Mouse (Mus musculus) liver, adult 2 months (tissue): ENCODE measurements around the gene Crhr1. TPM values are rescaled to one million over a fixed set of nuclear protein-coding genes. Genes with fewer than 3 reads are reported as not detected.
A peak's percentile ranks its signal among the peaks of the same experiment; 100 is the strongest.

Experiments
- DNase-seq: peaks from one replicate; pipeline ENCODE4 v3.0.0-alpha.2; 2011; ENCODE audit warnings: low read depth, low spot score; ENCODE audit errors: extremely low read depth
- H3K27ac ChIP-seq: fragments of 200-500 bp; replicated peaks from 2 replicates; pipeline ENCODE4 v1.5.1; 2012; ENCODE audit warnings: low read depth, mild to moderate bottlenecking, control low read depth, inconsistent platforms, low read length; ENCODE audit not compliant: insufficient read depth
- H3K27me3 ChIP-seq: fragments of 200-500 bp; 2 replicates; pipeline ENCODE4 v1.6.1; 2012; ENCODE audit warnings: mild to moderate bottlenecking, moderate library complexity, low read length, inconsistent platforms; ENCODE audit not compliant: control insufficient read depth, insufficient read depth
- H3K36me3 ChIP-seq: fragments of 200-500 bp; 2 replicates; pipeline ENCODE4 v1.6.1; 2012; ENCODE audit warnings: low read length, inconsistent platforms; ENCODE audit not compliant: control insufficient read depth, insufficient read depth
- H3K4me1 ChIP-seq: fragments of 200-500 bp; 2 replicates; pipeline ENCODE4 v1.6.1; 2011; ENCODE audit warnings: low read length; ENCODE audit not compliant: control insufficient read depth, insufficient read depth
- H3K4me3 ChIP-seq: fragments of 200-500 bp; 2 replicates; pipeline ENCODE4 v1.5.1; 2011; ENCODE audit warnings: low read depth, mild to moderate bottlenecking, control low read depth, low read length, moderate library complexity; ENCODE audit not compliant: insufficient read depth
- H3K79me2 ChIP-seq: fragments of 200-500 bp; 2 replicates; pipeline ENCODE4 v1.6.1; 2012; ENCODE audit warnings: inconsistent platforms, mild to moderate bottlenecking, low read length, moderate library complexity; ENCODE audit not compliant: control insufficient read depth, insufficient read depth
- H3K9ac ChIP-seq: fragments of 200-500 bp; 2 replicates; pipeline ENCODE4 v1.6.1; 2012; ENCODE audit warnings: low read depth, mild to moderate bottlenecking, control low read depth, inconsistent platforms, low read length
- CTCF ChIP-seq: fragments of 200-500 bp; IDR thresholded peaks from 2 replicates; pipeline ENCODE4 v1.5.1; 2011; ENCODE audit warnings: low read depth, low read length, control low read depth
- POLR2A ChIP-seq: fragments of 200-500 bp; IDR thresholded peaks from 2 replicates; pipeline ENCODE4 v1.6.1; 2011; ENCODE audit warnings: low read length, control low read depth; ENCODE audit not compliant: insufficient read depth; ENCODE audit errors: extremely low read depth
- WGBS: fragments of 180-500 bp; shearing (Covaris S2); methylation state at CpG from one replicate; pipeline ENCODE4 v1.1.7; 2018; 5-methylcytosine and 5-hydroxymethylcytosine counted together
- polyA plus RNA-seq: library from polyadenylated mRNA; depleted of rRNA; stranded (reverse); fragments of >200 nt; gene quantifications from 2 replicates; pipeline ENCODE4 v1.2.3, GENCODE M21; 2012; rRNA removed
- total RNA-seq: library from RNA; depleted of rRNA; stranded (reverse); fragments of >200 nt; gene quantifications from 2 replicates; pipeline ENCODE4 v1.2.3, GENCODE M21; 2014; rRNA removed

Gene Crhr1
- total RNA-seq, result not detected in 2 replicates
- polyA plus RNA-seq, result 0.04 TPM in 1 of 2 replicates, not detected in the other

DNA sequence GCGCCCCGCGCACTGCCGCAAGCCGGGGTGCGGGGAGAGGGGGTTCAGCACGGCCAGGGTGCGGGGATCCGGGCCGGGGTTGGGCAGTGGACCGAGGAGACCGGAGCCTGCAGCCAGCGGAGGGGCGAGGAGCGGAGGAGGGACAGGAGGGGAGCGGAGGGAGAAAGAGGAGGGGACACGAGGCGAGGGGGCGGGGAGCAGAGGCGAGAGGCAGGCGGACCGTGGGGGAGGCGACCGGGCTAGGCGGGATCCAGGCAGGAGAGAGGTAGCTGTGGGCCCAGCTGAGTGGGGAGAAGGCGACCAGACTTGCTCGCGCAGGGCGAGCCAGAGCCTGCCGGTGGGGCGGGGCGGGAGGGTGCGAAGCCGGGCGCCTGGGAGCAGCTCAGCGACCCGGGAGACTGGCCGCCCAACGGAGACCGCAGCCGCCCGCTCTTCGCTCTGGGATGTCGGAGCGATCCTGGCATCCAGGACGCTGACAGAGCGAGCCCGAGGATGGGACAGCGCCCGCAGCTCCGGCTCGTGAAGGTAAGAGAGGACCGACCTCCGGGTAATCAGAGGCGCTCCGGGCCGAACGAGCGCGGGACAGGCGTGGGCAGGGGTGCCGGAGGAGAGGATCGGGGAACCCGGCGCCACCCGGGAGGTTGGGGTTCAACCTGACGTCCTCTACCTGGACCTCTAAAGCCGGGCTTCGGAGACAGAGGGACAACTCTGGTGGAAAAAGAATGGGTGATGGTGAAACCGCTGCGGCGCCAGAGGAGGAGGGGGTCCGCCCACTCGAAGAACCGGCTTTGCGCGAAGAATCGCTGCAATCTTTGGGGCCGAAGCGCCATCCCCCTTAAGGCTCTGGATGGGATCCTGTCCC lies at the start of gene Crhr1:
Crhr1 (plus strand) TSS at position 276 of the 862 bp plus-strand sequence.
- H3K4me3 ChIP-seq, result no peak within 1 kb of the TSS
- no peak for TF ChIP-seq CTCF

GRCm38 (mm10) chr11:104083248-104083647 lies 49.4 kb upstream of the Crhr1 start:
- no peak overlapping the region for H3K4me3 ChIP-seq
- 80% methylated on average over 7 of the region's 7 CpGs for WGBS

More for the DNA sequence above, at the start of gene Crhr1:
- DNase-seq, result no peak
- whole genome bisulfite sequencing, result 3% methylated on average over 73 of the region's 80 CpGs
- Histone ChIP-seq H3K27me3 (peaks cover 22% of the 10 kb centered on the region), H3K4me1 (no peaks in the 10 kb centered on the region), H3K36me3 (no peaks in the 10 kb centered on the region), H3K79me2 (no peaks in the 10 kb centered on the region), H3K9ac (no peak within 1 kb of the TSS), H3K27ac (no peak within 1 kb of the TSS)

GRCm38 (mm10) chr11:104083716-104084115 lies 48.9 kb upstream of the Crhr1 start:
- DNase-seq, result no peak
- TF ChIP-seq CTCF, result no peak
- no peak overlapping the region for H3K4me3 ChIP-seq
- H3K79me2 ChIP-seq, result no peaks in the 10 kb centered on the region
- H3K36me3 ChIP-seq, result no peaks in the 10 kb centered on the region
- no peaks in the 10 kb centered on the region for H3K27me3 ChIP-seq
- 78% methylated on average over 6 of the region's 6 CpGs for WGBS
- H3K27ac ChIP-seq, result no peak overlapping the region
- no peak overlapping the region for H3K9ac ChIP-seq
- no peaks in the 10 kb centered on the region for H3K4me1 ChIP-seq

More at GRCm38 (mm10) chr11:104083248-104083647, 49.4 kb upstream of the Crhr1 start:
- no peaks in the 10 kb centered on the region for H3K4me1 ChIP-seq
- no peaks in the 10 kb centered on the region for H3K36me3 ChIP-seq
- H3K79me2 ChIP-seq, result no peaks in the 10 kb centered on the region
- no peak for TF ChIP-seq CTCF
- no peak for TF ChIP-seq POLR2A
- no peaks in the 10 kb centered on the region for H3K27me3 ChIP-seq
- no peak overlapping the region for H3K9ac ChIP-seq
- H3K27ac ChIP-seq, result no peak overlapping the region
- peak; percentile 4 for DNase-seq

DNA sequence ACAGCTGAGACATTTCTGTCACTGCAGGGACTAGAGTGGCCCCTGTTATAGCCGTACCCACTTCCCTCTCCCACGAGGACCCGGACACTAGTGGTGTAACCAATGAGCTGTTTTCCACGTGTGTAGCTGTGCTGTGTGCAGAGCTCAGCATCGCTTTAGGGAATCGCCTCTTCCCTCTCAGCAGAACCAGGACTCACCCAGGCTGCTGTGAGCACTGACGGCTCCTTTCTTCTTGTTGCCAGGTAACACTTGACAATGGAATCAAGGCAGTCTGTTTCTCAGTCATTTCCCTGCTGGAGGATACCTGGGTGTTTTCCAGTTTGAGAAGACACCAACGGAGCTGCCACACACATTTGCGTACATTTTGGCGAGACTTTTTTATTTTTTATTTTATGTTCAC lies 44.1 kb upstream of the Crhr1 start:
- Histone ChIP-seq H3K27me3 (no peaks in the 10 kb centered on the region), H3K9ac (no peak overlapping the region), H3K27ac (no peak overlapping the region), H3K4me1 (no peaks in the 10 kb centered on the region), H3K4me3 (no peak overlapping the region), H3K36me3 (no peaks in the 10 kb centered on the region), H3K79me2 (no peaks in the 10 kb centered on the region)
- DNase-seq, result no peak
- 66% methylated on average over 10 of the region's 10 CpGs for WGBS
- TF ChIP-seq CTCF (no peak), POLR2A (no peak)

DNA sequence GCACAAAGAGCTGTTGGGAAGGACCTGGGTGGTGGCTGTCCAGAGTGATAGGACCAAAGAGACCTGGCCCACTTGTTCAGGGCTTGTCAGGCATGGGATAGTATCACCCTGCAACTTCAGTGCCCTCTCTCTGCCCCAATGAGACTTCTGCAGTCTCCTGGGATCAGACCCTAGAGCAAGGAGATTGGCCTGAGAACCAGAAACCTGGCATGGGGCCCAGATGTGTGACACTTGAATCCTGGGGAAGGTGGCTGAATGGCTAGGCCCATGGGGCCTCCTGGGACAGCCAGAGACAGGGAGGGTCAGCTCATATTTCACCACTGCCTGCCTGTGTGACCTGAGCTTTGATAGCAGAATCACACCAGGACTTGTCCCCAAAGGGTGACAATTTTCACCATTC lies 41.9 kb upstream of the Crhr1 start:
- Histone ChIP-seq H3K27me3 (no peaks in the 10 kb centered on the region), H3K27ac (no peak overlapping the region), H3K4me3 (no peak overlapping the region), H3K36me3 (no peaks in the 10 kb centered on the region), H3K79me2 (no peaks in the 10 kb centered on the region), H3K9ac (no peak overlapping the region), H3K4me1 (no peaks in the 10 kb centered on the region)
- DNase-seq, result no peak
- TF ChIP-seq CTCF (no peak), POLR2A (no peak)

DNA sequence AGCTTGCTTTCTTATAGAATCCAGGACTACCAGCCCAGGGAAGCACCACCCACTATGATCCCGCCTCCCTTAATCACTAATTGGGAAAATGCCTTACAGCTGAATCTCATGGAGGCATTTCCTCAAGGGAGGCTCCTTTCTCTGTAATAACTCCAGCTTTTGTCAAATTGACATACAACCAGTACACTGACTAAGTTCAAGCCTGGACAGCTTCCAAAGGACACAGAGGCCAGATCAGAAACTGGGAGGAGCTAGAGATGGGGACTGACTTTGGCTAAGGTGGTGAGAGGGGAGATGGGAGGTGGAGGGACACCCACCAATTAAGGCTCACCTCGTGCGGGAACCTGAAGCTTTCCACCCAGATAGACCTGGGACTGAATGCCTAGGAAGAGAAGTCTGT lies 37.5 kb upstream of the Crhr1 start:
- Histone ChIP-seq H3K4me3 (no peak overlapping the region), H3K79me2 (no peaks in the 10 kb centered on the region), H3K36me3 (no peaks in the 10 kb centered on the region), H3K27me3 (no peaks in the 10 kb centered on the region), H3K4me1 (no peaks in the 10 kb centered on the region), H3K9ac (no peak overlapping the region), H3K27ac (no peak overlapping the region)
- WGBS, result 60% methylated on average over 3 of the region's 3 CpGs
- TF ChIP-seq CTCF (no peak), POLR2A (no peak)
- DNase-seq, result no peak
